Mouse (Mus musculus): ENCODE measurements around the gene Trrap. TPM values are rescaled to one million over a fixed set of nuclear protein-coding genes. Genes with fewer than 3 reads are reported as not detected.

The Trrap gene
- polyA plus RNA-seq, 1 experiment from 2014 or later, result 47.2 TPM

- 93% methylated on average over 10 of the region's 10 CpGs for WGBS
- Histone ChIP-seq H3K4me1 (ENCODE audit: control insufficient read depth, insufficient read depth, low read length) (no peaks in the 10 kb centered on the region), H3K9ac (ENCODE audit: low read length) (no peak overlapping the region), H3K27ac (ENCODE audit: low read length) (no peak overlapping the region), H3K27me3 (ENCODE audit: control insufficient read depth, insufficient read depth, low read length) (no peaks in the 10 kb centered on the region), H3K36me3 (ENCODE audit: control insufficient read depth, insufficient read depth) (peaks cover 81% of the 10 kb centered on the region), H3K9me3 (replicated peaks; ENCODE audit: control insufficient read depth, low read length) (no peaks in the 10 kb centered on the region), H3K4me2 (ENCODE audit: low read depth, low read length) (no peak overlapping the region), H3K4me3 (ENCODE audit: low read length) (no peak overlapping the region)
- ATAC-seq (replicated peaks; ENCODE audit: extremely low read depth, insufficient read depth, low FRiP score), result no peak
Measured at GRCm38 (mm10) chr5:144849932-144850331, 82.4 kb downstream of the Trrap start.

GRCm38 (mm10) chr5:144851820-144852219, 84.3 kb downstream of the Trrap start:
- Histone ChIP-seq H3K27me3 (ENCODE audit: control insufficient read depth, insufficient read depth, low read length) (no peaks in the 10 kb centered on the region), H3K9me3 (replicated peaks; ENCODE audit: control insufficient read depth, low read length) (no peaks in the 10 kb centered on the region), H3K27ac (ENCODE audit: low read length) (no peak overlapping the region), H3K4me1 (ENCODE audit: control insufficient read depth, insufficient read depth, low read length) (0 out of 2 replicates have a peak, but pooled peaks cover 4% of the 10 kb centered on the region), H3K36me3 (ENCODE audit: control insufficient read depth, insufficient read depth) (peaks cover 69% of the 10 kb centered on the region), H3K4me3 (ENCODE audit: low read length) (no peak overlapping the region), H3K9ac (ENCODE audit: low read length) (no peak overlapping the region), H3K4me2 (ENCODE audit: low read depth, low read length) (no peak overlapping the region)
- 95% methylated on average over 3 of the region's 3 CpGs for WGBS
- no peak for ATAC-seq (replicated peaks; ENCODE audit: extremely low read depth, insufficient read depth, low FRiP score)

GRCm38 (mm10) chr5:144853931-144854330, 86.4 kb downstream of the Trrap start:
- 85% methylated on average over 5 of the region's 5 CpGs for WGBS
- Histone ChIP-seq H3K27me3 (ENCODE audit: control insufficient read depth, insufficient read depth, low read length) (no peaks in the 10 kb centered on the region), H3K4me3 (ENCODE audit: low read length) (no peak overlapping the region), H3K9me3 (replicated peaks; ENCODE audit: control insufficient read depth, low read length) (no peaks in the 10 kb centered on the region), H3K9ac (ENCODE audit: low read length) (no peak overlapping the region), H3K4me2 (ENCODE audit: low read depth, low read length) (no peak overlapping the region), H3K4me1 (ENCODE audit: control insufficient read depth, insufficient read depth, low read length) (0 out of 2 replicates have a peak, but pooled peaks cover 4% of the 10 kb centered on the region), H3K36me3 (ENCODE audit: control insufficient read depth, insufficient read depth) (peaks cover 71% of the 10 kb centered on the region), H3K27ac (ENCODE audit: low read length) (no peak overlapping the region)
- ATAC-seq (replicated peaks; ENCODE audit: extremely low read depth, insufficient read depth, low FRiP score), result no peak

- 32% methylated on average over 6 of the region's 6 CpGs for WGBS
- no peak for ATAC-seq (replicated peaks; ENCODE audit: extremely low read depth, insufficient read depth, low FRiP score)
- Histone ChIP-seq H3K27ac (ENCODE audit: low read length) (no peak overlapping the region), H3K36me3 (ENCODE audit: control insufficient read depth, insufficient read depth) (peaks cover 75% of the 10 kb centered on the region), H3K4me1 (ENCODE audit: control insufficient read depth, insufficient read depth, low read length) (0 out of 2 replicates have a peak, but pooled peaks cover 4% of the 10 kb centered on the region), H3K9ac (ENCODE audit: low read length) (no peak overlapping the region), H3K9me3 (replicated peaks; ENCODE audit: control insufficient read depth, low read length) (peaks cover 2% of the 10 kb centered on the region), H3K27me3 (ENCODE audit: control insufficient read depth, insufficient read depth, low read length) (no peaks in the 10 kb centered on the region), H3K4me2 (ENCODE audit: low read depth, low read length) (no peak overlapping the region), H3K4me3 (ENCODE audit: low read length) (no peak overlapping the region)
Measured at GRCm38 (mm10) chr5:144855936-144856335, 88.4 kb downstream of the Trrap start.

- no peak overlapping the region for H3K4me2 ChIP-seq (ENCODE audit: low read depth, low read length)
- no peaks in the 10 kb centered on the region for H3K27me3 ChIP-seq (ENCODE audit: control insufficient read depth, insufficient read depth, low read length)
- H3K36me3 ChIP-seq (ENCODE audit: control insufficient read depth, insufficient read depth), result peaks cover 55% of the 10 kb centered on the region
- WGBS, result 93% methylated on average over 15 of the region's 15 CpGs
- H3K27ac ChIP-seq (ENCODE audit: low read length), result no peak overlapping the region
- ATAC-seq (replicated peaks; ENCODE audit: extremely low read depth, insufficient read depth, low FRiP score), result no peak
- peaks cover 6% of the 10 kb centered on the region for H3K9me3 ChIP-seq (replicated peaks; ENCODE audit: control insufficient read depth, low read length)
- no peak overlapping the region for H3K4me3 ChIP-seq (ENCODE audit: low read length)
- H3K4me1 ChIP-seq (ENCODE audit: control insufficient read depth, insufficient read depth, low read length), result 0 out of 2 replicates have a peak, but pooled peaks cover 4% of the 10 kb centered on the region
- no peak overlapping the region for H3K9ac ChIP-seq (ENCODE audit: low read length)
Measured at GRCm38 (mm10) chr5:144858527-144858926, 91.0 kb downstream of the Trrap start.

GRCm38 (mm10) chr5:144859284-144859683, 91.8 kb downstream of the Trrap start:
- no peak overlapping the region for H3K9ac ChIP-seq (ENCODE audit: low read length)
- H3K9me3 ChIP-seq (replicated peaks; ENCODE audit: control insufficient read depth, low read length), result peaks cover 6% of the 10 kb centered on the region
- H3K27me3 ChIP-seq (ENCODE audit: control insufficient read depth, insufficient read depth, low read length), result no peaks in the 10 kb centered on the region
- no peak overlapping the region for H3K27ac ChIP-seq (ENCODE audit: low read length)
- no peak for ATAC-seq (replicated peaks; ENCODE audit: extremely low read depth, insufficient read depth, low FRiP score)
- H3K36me3 ChIP-seq (ENCODE audit: control insufficient read depth, insufficient read depth), result peaks cover 48% of the 10 kb centered on the region
- 93% methylated on average over 9 of the region's 9 CpGs for WGBS
- no peak overlapping the region for H3K4me2 ChIP-seq (ENCODE audit: low read depth, low read length)
- no peak overlapping the region for H3K4me3 ChIP-seq (ENCODE audit: low read length)
- H3K4me1 ChIP-seq (ENCODE audit: control insufficient read depth, insufficient read depth, low read length), result 0 out of 2 replicates have a peak, but pooled peaks cover 4% of the 10 kb centered on the region

- no peak overlapping the region for H3K27ac ChIP-seq (ENCODE audit: low read length)
- no peak overlapping the region for H3K4me2 ChIP-seq (ENCODE audit: low read depth, low read length)
- H3K27me3 ChIP-seq (ENCODE audit: control insufficient read depth, insufficient read depth, low read length), result no peaks in the 10 kb centered on the region
- no peak overlapping the region for H3K9ac ChIP-seq (ENCODE audit: low read length)
- peaks cover 6% of the 10 kb centered on the region for H3K9me3 ChIP-seq (replicated peaks; ENCODE audit: control insufficient read depth, low read length)
- peaks cover 41% of the 10 kb centered on the region for H3K36me3 ChIP-seq (ENCODE audit: control insufficient read depth, insufficient read depth)
- WGBS, result 98% methylated on average over 8 of the region's 8 CpGs
- H3K4me1 ChIP-seq (ENCODE audit: control insufficient read depth, insufficient read depth, low read length), result 0 out of 2 replicates have a peak, but pooled peaks cover 2% of the 10 kb centered on the region
- no peak overlapping the region for H3K4me3 ChIP-seq (ENCODE audit: low read length)
- no peak for ATAC-seq (replicated peaks; ENCODE audit: extremely low read depth, insufficient read depth, low FRiP score)
Measured at GRCm38 (mm10) chr5:144860913-144861312, 93.4 kb downstream of the Trrap start.

- H3K9me3 ChIP-seq (replicated peaks; ENCODE audit: control insufficient read depth, low read length), result no peaks in the 10 kb centered on the region
- H3K4me2 ChIP-seq (ENCODE audit: low read depth, low read length), result no peak overlapping the region
- no peaks in the 10 kb centered on the region for H3K36me3 ChIP-seq (ENCODE audit: control insufficient read depth, insufficient read depth)
- no peaks in the 10 kb centered on the region for H3K27me3 ChIP-seq (ENCODE audit: control insufficient read depth, insufficient read depth, low read length)
- peak; percentile 41; the same call in 1 of the 2 replicates for ATAC-seq (replicated peaks; ENCODE audit: extremely low read depth, insufficient read depth, low FRiP score)
- H3K4me1 ChIP-seq (ENCODE audit: control insufficient read depth, insufficient read depth, low read length), result peaks cover 7% of the 10 kb centered on the region
- 59% methylated on average over 8 of the region's 8 CpGs for WGBS
- no peak overlapping the region for H3K4me3 ChIP-seq (ENCODE audit: low read length)
- no peak overlapping the region for H3K27ac ChIP-seq (ENCODE audit: low read length)
- no peak overlapping the region for H3K9ac ChIP-seq (ENCODE audit: low read length)
Measured at GRCm38 (mm10) chr5:144866923-144867322, 99.4 kb downstream of the Trrap start.

- Histone ChIP-seq H3K27me3 (ENCODE audit: control insufficient read depth, insufficient read depth, low read length) (no peaks in the 10 kb centered on the region), H3K36me3 (ENCODE audit: control insufficient read depth, insufficient read depth) (no peaks in the 10 kb centered on the region), H3K9me3 (replicated peaks; ENCODE audit: control insufficient read depth, low read length) (no peaks in the 10 kb centered on the region), H3K4me1 (ENCODE audit: control insufficient read depth, insufficient read depth, low read length) (peaks cover 7% of the 10 kb centered on the region), H3K4me2 (ENCODE audit: low read depth, low read length) (no peak overlapping the region), H3K27ac (ENCODE audit: low read length) (peak overlapping the region; percentile 15; the same call in 1 of the 2 replicates), H3K4me3 (ENCODE audit: low read length) (no peak overlapping the region), H3K9ac (ENCODE audit: low read length) (no peak overlapping the region)
- no peak for ATAC-seq (replicated peaks; ENCODE audit: extremely low read depth, insufficient read depth, low FRiP score)
- 71% methylated on average over 7 of the region's 7 CpGs for WGBS
Measured at GRCm38 (mm10) chr5:144869466-144869865, 101.9 kb downstream of the Trrap start.

Measured in heart, embryonic 16.5 days (tissue).